Mouse (Mus musculus): ENCODE data around the gene Mov10l1. TPM values are rescaled to one million over a fixed set of nuclear protein-coding genes. Genes with fewer than 3 reads are reported as not detected.
A peak's percentile ranks its signal among the peaks of the same experiment; 100 is the strongest.

Gene Mov10l1
- polyA plus RNA-seq, 1 experiment: 0.43 TPM

DNA sequence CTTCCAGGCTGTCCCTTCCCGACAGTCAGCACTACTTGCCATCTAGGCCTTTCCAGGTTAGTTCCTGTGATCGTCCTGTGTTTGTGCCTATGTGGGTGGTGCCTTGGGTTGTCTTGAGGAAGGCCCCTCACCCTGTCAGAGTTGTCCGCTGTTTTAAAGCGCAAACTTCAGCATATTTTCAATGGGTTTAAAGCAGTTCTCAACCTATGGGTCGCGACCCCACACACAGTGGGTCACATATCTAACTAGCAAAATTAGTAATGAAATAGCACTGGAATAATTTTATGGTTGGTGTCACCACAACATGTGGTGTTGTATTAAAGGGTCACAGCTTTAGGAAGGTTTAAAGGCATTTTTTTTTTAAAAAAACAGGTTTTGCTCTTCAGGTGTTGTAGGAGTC, 27.4 kb upstream of the Mov10l1 start:
- DNase-seq: no peak
- H3K4me3 ChIP-seq (replicated peaks; ENCODE audit: extremely low read depth, low read depth, low read length): no peak overlapping the region
- no peak for TF ChIP-seq CTCF (IDR thresholded peaks at IDR 0.05; ENCODE audit: insufficient read depth, low read length)
- no peak for TF ChIP-seq POLR2A (IDR thresholded peaks at IDR 0.05; ENCODE audit: borderline replicate concordance, extremely low read depth, low read depth, low read length)
- 87% methylated on average over 6 of the region's 6 CpGs for WGBS
- 0 out of 2 replicates have a peak, but pooled peaks cover 2% of the 10 kb centered on the region for H3K4me1 ChIP-seq (ENCODE audit: control insufficient read depth, insufficient read depth, low read length)

DNA sequence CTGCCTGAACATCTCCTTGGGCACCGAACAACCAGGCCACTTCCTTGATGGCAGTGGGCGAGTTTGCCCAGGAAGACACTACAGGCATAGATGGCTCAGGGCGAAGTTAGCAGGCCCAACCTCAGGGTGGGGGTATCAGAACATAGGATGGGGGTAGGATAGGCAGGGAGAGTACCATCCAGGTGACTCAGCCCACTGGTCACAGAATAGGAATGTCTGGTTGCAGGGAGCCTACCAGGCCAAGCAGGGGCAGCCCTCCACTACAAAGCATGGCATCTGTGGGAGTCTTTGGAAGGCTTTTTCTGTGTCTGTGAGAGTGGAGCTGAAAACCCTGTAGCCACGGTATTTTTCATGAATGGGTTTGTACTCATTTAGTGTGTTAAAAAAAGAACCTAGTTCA, 25.2 kb upstream of the Mov10l1 start:
- no peak for TF ChIP-seq CTCF (IDR thresholded peaks at IDR 0.05; ENCODE audit: insufficient read depth, low read length)
- no peak for TF ChIP-seq POLR2A (IDR thresholded peaks at IDR 0.05; ENCODE audit: borderline replicate concordance, extremely low read depth, low read depth, low read length)
- H3K4me1 ChIP-seq (ENCODE audit: control insufficient read depth, insufficient read depth, low read length): 0 out of 2 replicates have a peak, but pooled peaks cover 2% of the 10 kb centered on the region
- DNase-seq: no peak
- 73% methylated on average over 4 of the region's 4 CpGs for WGBS
- no peak overlapping the region for H3K4me3 ChIP-seq (replicated peaks; ENCODE audit: extremely low read depth, low read depth, low read length)

- TF ChIP-seq POLR2A (IDR thresholded peaks at IDR 0.05; ENCODE audit: borderline replicate concordance, extremely low read depth, low read depth, low read length) (no peak), CTCF (IDR thresholded peaks at IDR 0.05; ENCODE audit: insufficient read depth, low read length) (no peak)
- H3K4me1 ChIP-seq (ENCODE audit: control insufficient read depth, insufficient read depth, low read length): no peaks in the 10 kb centered on the region
- 76% methylated on average over 2 of the region's 2 CpGs for WGBS
- H3K4me3 ChIP-seq (replicated peaks; ENCODE audit: extremely low read depth, low read depth, low read length): no peak overlapping the region
- DNase-seq: no peak
Observed at GRCm38 (mm10) chr15:88964070-88964578, 18.6 kb upstream of the Mov10l1 start.

DNA sequence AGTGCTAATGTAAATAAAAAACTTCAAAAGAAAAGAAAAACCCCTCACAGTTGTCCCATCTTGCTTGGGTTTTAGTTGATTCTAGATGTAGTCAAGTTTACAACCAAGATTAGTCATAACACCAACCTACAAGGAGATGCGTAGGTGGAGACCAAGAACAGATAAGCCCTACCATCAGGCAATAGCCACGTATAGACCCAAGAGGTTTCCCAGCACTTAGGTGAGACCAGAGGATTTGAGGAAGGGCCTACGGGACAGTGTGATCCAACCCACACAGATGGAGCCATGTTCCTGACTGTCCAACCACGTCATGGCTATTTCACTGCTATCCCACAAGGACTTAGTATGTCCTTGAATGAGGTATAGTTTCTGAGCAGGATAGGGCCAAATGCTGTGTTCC, 10.4 kb upstream of the Mov10l1 start:
- Histone ChIP-seq H3K4me1 (ENCODE audit: control insufficient read depth, insufficient read depth, low read length) (no peaks in the 10 kb centered on the region), H3K4me3 (replicated peaks; ENCODE audit: extremely low read depth, low read depth, low read length) (no peak overlapping the region)
- WGBS: 88% methylated on average over 4 of the region's 4 CpGs
- DNase-seq: no peak
- no peak for TF ChIP-seq CTCF (IDR thresholded peaks at IDR 0.05; ENCODE audit: insufficient read depth, low read length)

- peak; percentile 44 for DNase-seq
- Histone ChIP-seq H3K4me1 (ENCODE audit: control insufficient read depth, insufficient read depth, low read length) (no peaks in the 10 kb centered on the region), H3K4me3 (replicated peaks; ENCODE audit: extremely low read depth, low read depth, low read length) (peak within 1 kb of the TSS; percentile 58)
- no peak for TF ChIP-seq CTCF (IDR thresholded peaks at IDR 0.05; ENCODE audit: insufficient read depth, low read length)
- peak; percentile 15; the same call in 1 of the 2 replicates for TF ChIP-seq POLR2A (IDR thresholded peaks at IDR 0.05; ENCODE audit: borderline replicate concordance, extremely low read depth, low read depth, low read length)
- WGBS: 68% methylated on average over 10 of the region's 10 CpGs
Observed at GRCm38 (mm10) chr15:88978281-88979137, 4.2 kb upstream of the Mov10l1 start, which contains the start of gene Mlc1. Mlc1 (minus strand) TSS chr15:88979007.

- no peak for TF ChIP-seq POLR2A (IDR thresholded peaks at IDR 0.05; ENCODE audit: borderline replicate concordance, extremely low read depth, low read depth, low read length)
- TF ChIP-seq CTCF (IDR thresholded peaks at IDR 0.05; ENCODE audit: insufficient read depth, low read length): no peak
- no peak overlapping the region for H3K4me3 ChIP-seq (replicated peaks; ENCODE audit: extremely low read depth, low read depth, low read length)
- no peaks in the 10 kb centered on the region for H3K4me1 ChIP-seq (ENCODE audit: control insufficient read depth, insufficient read depth, low read length)
- 52% methylated on average over 3 of the region's 3 CpGs for WGBS
- no peak for DNase-seq
Observed at GRCm38 (mm10) chr15:88979138-88979446, 3.6 kb upstream of the Mov10l1 start.

DNA sequence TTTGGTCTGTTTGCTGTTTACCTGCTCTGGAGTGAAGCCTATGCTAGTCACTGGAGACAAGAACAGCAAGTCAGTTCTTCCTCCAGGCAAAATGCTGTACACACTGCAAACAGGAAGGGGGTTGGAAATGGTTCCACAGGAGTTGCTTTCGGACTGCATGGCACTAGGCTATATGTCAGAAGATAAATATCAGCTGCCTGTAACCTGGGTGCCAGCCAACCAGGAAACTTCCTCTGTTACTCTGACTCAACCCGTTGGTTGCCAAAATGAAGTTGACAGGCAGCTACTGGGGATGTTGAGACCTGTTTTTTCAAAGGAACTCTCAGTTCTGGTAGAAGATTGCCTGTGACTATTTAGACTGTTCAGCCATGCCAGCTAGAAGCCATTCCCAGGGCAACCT, 6.5 kb downstream of the Mov10l1 start:
- Histone ChIP-seq H3K4me1 (ENCODE audit: control insufficient read depth, insufficient read depth, low read length) (no peaks in the 10 kb centered on the region), H3K4me3 (replicated peaks; ENCODE audit: extremely low read depth, low read depth, low read length) (no peak overlapping the region)
- 9% methylated on average over 2 of the region's 2 CpGs for WGBS
- TF ChIP-seq POLR2A (IDR thresholded peaks at IDR 0.05; ENCODE audit: borderline replicate concordance, extremely low read depth, low read depth, low read length) (no peak), CTCF (IDR thresholded peaks at IDR 0.05; ENCODE audit: insufficient read depth, low read length) (no peak)
- DNase-seq: no peak

GRCm38 (mm10) chr15:88998636-88999035, 15.9 kb downstream of the Mov10l1 start:
- Histone ChIP-seq H3K4me1 (ENCODE audit: control insufficient read depth, insufficient read depth, low read length) (no peaks in the 10 kb centered on the region), H3K4me3 (replicated peaks; ENCODE audit: extremely low read depth, low read depth, low read length) (no peak overlapping the region)
- no peak for DNase-seq
- no peak for TF ChIP-seq POLR2A (IDR thresholded peaks at IDR 0.05; ENCODE audit: borderline replicate concordance, extremely low read depth, low read depth, low read length)
- TF ChIP-seq CTCF (IDR thresholded peaks at IDR 0.05; ENCODE audit: insufficient read depth, low read length): no peak
- 64% methylated on average over 8 of the region's 8 CpGs for WGBS

DNA sequence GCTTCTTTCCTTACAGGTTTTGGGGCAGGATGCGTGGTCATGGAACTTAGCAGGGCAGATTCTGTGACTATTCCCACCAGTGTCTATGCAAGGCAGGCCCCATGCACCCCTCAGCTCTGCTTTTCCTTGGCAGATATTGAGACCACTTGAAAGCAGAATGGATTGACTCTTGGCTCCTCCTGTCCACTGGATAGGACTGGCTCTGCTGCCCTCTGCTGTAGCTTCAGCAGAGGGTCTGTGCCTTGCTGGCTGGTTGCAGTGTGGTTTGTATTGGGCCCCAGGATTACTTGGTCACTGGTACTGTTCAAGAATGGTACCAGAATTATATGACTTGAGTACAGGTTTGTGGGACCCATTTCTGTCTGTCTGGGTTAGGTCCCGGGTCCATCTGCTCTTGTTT, 16.4 kb downstream of the Mov10l1 start:
- TF ChIP-seq CTCF (IDR thresholded peaks at IDR 0.05; ENCODE audit: insufficient read depth, low read length) (peak; percentile 61), POLR2A (IDR thresholded peaks at IDR 0.05; ENCODE audit: borderline replicate concordance, extremely low read depth, low read depth, low read length) (no peak)
- DNase-seq: peak; percentile 15
- H3K4me3 ChIP-seq (replicated peaks; ENCODE audit: extremely low read depth, low read depth, low read length): no peak overlapping the region
- no peaks in the 10 kb centered on the region for H3K4me1 ChIP-seq (ENCODE audit: control insufficient read depth, insufficient read depth, low read length)
- WGBS: 75% methylated on average over 2 of the region's 2 CpGs

- 52% methylated on average over 2 of the region's 2 CpGs for WGBS
- TF ChIP-seq CTCF (IDR thresholded peaks at IDR 0.05; ENCODE audit: insufficient read depth, low read length): no peak
- no peak for TF ChIP-seq POLR2A (IDR thresholded peaks at IDR 0.05; ENCODE audit: borderline replicate concordance, extremely low read depth, low read depth, low read length)
- H3K4me1 ChIP-seq (ENCODE audit: control insufficient read depth, insufficient read depth, low read length): no peaks in the 10 kb centered on the region
- DNase-seq: no peak
- H3K4me3 ChIP-seq (replicated peaks; ENCODE audit: extremely low read depth, low read depth, low read length): no peak overlapping the region
Observed at GRCm38 (mm10) chr15:89000367-89000766, 17.7 kb downstream of the Mov10l1 start.

Data from lung, adult 2 months (tissue).